Mouse (Mus musculus): ENCODE measurements around the gene Ano8.

Ano8 gene

DNA sequence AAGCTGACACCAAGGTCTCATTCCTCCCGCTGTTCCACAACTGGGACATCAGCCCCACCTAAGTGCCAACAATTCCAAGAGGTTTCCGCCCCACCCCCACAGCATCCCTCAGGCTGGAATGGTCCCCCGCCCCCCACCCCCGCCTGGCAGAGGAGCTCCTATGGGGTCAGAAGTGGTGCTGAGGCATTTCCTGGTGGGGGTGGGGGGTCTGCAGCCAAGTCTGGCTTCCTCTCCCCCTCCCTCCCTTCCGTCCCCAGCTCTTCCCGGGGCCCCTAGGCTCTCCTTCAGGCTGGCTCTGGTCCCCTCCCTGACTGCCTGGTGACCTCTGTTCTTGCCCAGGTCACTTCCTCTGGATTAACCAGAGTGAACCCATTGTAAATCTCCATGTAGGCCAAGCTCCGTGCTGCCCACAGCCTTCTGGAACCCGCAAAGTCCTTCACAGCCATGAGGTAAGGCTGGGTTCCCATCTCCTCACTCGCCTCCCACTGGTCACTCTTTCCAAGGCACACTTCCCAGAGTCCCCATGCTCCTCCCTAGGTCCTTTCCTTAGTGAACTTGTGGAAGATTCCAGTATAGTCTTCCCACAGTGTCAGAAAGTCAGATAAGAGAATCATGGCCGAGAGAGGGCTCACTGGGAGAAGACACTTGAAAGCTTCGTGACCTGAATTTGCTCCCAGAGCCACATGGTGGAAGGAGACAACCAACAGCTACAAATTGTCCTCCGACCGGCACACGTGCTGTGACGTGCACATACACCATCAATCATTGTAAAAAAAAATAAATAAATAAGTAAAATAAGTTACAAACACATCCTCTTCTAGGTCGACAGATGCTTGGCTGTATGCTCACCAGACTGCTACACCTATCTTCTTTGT is 13.3 kb upstream of the Ano8 start:
- in situ Hi-C loops (cut with MboI, MseI): loop anchor here (25.0 kb wide), 1 partner anchor 638 kb away; the partner anchor contains the start of gene Tpm4

DNA sequence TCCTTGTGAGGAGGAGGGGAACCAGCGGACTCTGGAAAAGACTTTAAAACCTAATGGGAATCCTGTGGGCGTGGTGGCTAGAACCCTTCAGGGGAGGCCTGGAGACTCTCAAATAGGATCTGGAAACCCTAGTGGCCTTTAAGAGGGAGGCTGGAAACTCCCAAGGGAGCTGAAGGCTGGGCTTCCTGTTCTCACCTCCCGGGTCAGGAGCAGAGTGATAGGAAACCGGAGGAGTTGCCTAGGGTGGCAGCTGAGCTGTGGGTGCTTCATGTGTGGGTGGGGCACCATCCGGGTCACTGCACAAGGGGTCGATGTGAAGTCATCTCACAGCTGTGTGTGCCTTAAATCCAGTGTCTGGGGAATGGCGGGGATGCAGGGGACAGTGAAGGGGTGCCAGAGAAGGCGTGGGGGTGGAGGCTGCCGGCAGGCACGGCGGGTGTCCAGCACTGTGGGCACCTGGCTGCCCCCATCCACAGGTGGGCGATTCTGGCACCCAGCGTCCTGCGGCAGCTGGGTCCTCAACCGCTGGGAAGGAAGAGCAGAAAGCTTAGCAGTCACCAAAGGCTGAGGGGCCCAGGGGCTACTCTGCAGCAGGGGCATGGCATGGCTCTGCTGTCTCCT is 12.2 kb upstream of the Ano8 start:
- in situ Hi-C loops (cut with MboI, MseI): loop anchor here (25.0 kb wide), 1 partner anchor 639 kb away; the partner anchor contains the start of gene Tpm4

DNA sequence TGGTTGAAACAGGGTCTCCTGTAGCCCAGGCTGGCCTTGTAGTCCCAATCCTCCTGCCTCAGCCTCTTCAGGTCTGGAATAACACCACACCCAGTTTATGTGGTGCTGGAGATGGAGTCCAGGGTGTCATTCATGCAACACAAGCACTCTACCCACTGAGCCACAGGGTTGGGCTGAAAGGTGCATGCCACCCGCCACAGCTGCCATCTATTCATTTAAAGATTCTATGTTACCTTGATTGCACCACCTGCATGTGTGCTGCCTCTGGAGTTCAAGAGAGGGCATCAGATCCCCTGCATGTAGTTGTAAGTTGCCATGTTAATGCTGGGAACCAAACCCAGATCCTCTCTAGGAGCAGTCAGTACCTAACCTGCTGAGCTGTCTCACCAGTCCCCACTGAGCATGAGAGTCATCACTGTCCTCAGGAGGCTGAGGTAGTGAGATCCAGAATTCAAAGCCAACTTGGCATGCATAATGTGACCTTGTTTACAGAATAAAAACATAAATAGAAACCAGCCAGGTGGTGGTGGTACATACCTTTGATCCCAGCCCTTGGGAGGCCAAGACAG is 11.4 kb upstream of the Ano8 start:
- in situ Hi-C loops (cut with MboI, MseI): loop anchor here (25.0 kb wide), 1 partner anchor 640 kb away; the partner anchor contains the start of gene Tpm4

DNA sequence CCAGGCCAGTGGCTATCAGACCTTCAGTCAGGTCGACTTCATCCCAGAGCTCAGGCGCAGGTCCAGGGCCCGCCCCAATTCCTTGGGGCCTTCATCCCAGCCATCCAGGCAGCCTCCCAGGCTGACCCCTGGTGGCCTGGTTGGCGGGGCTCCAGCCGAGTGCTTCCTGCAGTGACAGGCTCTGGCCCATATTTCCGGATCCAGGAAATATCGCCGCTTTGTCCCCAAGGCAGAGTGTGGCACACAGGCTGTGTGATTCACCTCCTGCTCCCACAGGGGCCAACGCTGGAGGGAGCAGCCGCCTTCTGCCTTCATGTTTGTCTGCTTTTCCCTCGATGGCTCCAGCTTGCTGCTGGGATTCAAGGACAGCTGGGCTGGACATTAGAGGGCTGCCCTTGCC is 10.7 kb upstream of the Ano8 start:
- in situ Hi-C loops (cut with MboI, MseI): loop anchor here (25.0 kb wide), 1 partner anchor 641 kb away; the partner anchor contains the start of gene Tpm4

DNA sequence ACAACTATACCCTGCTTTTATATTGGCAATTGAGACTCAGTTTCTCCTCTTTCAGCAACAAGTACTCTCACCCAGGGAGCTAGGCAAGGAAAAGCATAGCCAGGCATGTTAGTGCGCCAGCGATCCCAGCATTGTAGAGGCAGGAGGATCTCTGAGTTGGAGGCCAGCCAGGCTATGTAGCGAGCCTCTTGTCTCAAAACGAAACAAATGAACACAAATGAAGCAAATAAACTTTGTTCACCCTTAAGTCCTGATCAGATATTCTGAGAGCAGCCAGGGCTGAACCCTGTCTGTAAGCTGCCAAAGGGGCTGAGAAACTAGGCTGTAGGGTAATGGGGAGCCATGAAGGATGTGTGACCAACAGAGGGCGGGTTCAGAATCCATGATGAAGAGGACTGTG is 10.0 kb upstream of the Ano8 start:
- in situ Hi-C loops (cut with MboI, MseI): loop anchor here (25.0 kb wide), 1 partner anchor 641 kb away; the partner anchor contains the start of gene Tpm4

DNA sequence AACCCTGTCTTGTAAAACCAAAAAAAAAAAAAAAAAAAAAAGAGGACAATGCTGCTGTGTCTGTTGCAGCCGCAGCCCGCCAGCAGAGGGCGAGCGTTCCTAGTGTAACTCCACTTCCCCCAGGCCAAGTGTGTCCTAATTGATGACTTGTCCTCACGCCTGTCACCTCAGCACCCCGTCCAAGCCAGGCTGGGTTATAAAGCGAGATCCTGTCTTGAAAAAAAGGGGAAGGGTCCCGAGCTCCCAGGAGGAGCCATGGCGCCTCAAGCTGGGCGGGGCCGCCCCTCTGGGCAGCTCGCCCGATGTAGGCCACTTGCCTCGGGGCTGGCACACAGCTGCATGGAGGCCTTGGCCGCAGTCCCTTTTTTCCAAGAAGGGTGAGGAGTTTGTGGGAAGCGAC is 9.3 kb upstream of the Ano8 start:
- in situ Hi-C loops (cut with MboI, MseI): loop anchor here (25.0 kb wide), 1 partner anchor 642 kb away; the partner anchor contains the start of gene Tpm4

DNA sequence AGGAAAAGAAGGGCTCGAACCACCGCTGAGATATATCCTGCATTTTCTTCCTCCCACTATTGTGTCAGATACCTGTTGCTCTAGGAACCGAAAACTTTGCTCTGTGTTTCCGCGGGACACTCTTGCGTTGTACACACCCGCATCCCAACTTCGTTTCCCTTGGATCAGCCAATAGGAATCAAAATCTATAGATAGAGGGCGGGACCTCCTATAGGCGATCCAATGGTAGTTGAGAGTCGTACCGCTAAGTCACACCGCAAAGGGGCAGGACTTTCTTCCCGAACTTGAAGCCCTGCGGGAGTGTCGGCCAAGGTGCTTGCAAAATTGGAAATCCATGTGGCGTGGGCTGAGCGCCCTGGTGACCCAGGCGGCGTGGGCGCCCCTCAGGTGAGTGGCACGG is 2.7 kb upstream of the Ano8 start:
- in situ Hi-C loops (cut with MboI, MseI): loop anchor here (5.0 to 25.0 kb wide), 3 partner anchors 591 to 714 kb away; partner anchors contain the start of genes Pik3r2, Rpl18a and Tpm4

DNA sequence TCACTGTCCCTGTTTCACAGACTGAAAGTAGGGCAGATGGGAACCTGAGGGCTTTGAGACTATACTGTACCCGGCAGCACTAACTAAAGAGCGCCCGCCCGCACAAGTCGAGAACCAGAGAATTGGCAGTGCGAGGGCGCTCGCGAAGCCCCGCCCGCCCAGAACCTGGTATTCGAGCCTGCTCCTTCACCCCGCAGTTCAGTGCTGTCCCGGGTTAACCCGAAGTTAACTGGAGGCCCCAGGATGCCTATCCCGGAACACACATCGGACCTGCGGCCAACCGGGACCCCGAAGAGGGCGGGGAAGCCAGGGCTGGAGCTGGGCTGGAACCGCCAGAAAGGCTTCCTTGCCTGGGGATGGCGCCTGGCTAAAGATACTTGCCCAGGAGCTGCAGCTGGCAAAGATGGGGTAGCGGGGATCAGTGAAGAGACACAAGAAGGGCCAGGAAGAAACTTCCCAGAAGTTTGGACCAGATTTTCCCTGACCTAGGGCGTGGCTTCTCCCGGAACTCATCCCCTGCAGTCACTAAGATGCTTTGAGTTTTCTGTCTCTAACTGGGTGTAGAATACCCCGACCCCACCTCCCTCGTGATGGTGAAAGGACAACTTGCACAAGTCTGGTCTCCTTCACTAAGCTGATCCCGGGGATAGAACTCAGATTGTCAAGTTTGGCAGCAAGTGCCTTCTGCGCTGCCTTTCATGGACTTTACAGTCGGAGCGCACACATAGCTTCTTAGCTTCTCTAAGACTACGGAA is 2.1 kb upstream of the Ano8 start, which contains the start of gene Gtpbp3:
TSS of gene Gtpbp3 (plus strand) at position 413 of the 755 bp plus-strand sequence.
- in situ Hi-C loops (cut with MboI, MseI): loop anchor here (5.0 to 25.0 kb wide), 3 partner anchors 591 to 713 kb away; partner anchors contain the start of genes Pik3r2, Rpl18a and Tpm4

DNA sequence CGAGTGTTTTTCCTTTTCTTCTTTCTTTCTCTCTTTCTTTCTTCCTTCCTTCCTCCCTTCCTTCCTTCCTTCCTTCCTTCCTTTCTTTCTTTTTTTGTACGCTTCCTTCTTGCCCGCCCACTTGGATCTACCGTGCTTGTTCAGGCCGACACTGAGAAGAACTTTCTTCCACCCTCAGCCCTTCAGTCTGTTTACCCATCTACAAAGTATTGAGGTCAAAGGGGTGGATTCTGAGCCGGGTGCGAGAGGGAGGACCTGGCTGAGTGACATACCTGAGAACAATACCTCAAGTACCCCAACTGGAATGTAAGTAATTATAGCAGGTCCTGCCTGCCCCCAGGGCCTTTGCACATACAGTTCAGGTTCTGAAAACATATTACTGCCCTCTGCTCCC is 370 bp upstream of the Ano8 start:
- in situ Hi-C loops (cut with MboI, MseI): loop anchor here (5.0 to 25.0 kb wide), 3 partner anchors 589 to 711 kb away; partner anchors contain the start of genes Pik3r2, Rpl18a and Tpm4

DNA sequence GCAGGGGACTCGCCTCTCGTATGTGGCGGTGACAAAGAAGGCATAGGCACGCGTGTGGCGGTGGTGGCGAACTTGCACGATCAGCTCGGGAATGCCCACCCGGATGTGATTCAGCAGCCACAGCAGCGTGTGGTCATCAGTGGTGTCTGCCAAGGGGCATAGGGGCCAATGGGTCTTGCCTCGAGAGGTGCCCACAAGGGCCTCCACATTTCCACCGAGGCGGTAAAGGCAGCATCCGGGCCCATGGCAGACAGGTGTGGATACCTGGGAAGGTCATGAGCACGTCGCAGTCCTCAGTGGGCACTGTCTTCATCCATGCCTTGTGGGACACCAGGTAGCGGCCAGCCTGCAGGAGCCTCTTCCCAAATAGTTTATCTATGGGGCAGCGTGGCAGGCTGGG is 1.0 kb downstream of the Ano8 start:
- in situ Hi-C loops (cut with MboI, MseI): loop anchor here (5.0 to 25.0 kb wide), 3 partner anchors 587 to 710 kb away; partner anchors contain the start of genes Pik3r2, Rpl18a and Tpm4

DNA sequence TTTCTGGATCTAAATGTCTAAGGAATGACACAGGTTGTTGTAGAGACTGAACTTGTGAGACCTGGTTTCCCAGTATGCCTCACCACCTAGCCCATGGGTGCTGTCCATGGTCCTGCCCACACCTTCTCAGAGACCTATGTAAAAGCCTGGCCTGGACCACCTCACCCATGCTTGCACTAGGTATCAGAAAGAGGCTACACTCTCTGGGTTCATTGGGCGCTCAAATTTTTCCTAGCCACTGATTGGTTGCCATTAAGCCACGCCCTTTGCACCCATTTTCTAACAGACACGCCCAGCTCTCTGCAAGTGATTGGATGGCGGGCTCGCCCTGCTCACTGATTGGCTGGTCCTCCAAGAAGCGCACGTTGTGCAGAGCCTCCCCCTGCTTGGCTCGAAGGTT is 1.8 kb downstream of the Ano8 start:
- in situ Hi-C loops (cut with MboI, MseI): loop anchor here (10.0 to 25.0 kb wide), 2 partner anchors 653 to 709 kb away; partner anchors contain the start of genes Pik3r2 and Tpm4

DNA sequence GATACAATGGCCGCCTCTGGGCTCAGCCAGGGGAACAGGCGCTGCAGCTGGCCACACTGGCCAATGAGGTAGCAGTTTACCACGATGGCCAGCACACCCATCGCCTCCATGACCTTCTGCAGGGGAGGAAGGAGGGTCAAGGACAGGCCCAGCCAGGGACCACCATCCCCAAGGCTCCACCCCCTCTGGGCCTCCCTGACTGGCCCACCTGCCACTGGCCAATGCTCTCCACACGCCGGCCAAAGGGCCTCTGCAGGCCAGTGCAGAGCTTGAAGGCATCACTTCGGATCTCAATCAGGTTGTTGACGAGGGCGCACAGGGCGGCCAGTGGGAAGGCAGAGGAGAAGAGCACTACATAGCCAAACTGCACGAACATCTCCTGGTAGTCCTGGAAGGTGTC is 6.8 kb downstream of the Ano8 start:
- in situ Hi-C loops (cut with MboI, MseI): loop anchor here (25.0 kb wide), 1 partner anchor 658 kb away; the partner anchor contains the start of gene Tpm4

DNA sequence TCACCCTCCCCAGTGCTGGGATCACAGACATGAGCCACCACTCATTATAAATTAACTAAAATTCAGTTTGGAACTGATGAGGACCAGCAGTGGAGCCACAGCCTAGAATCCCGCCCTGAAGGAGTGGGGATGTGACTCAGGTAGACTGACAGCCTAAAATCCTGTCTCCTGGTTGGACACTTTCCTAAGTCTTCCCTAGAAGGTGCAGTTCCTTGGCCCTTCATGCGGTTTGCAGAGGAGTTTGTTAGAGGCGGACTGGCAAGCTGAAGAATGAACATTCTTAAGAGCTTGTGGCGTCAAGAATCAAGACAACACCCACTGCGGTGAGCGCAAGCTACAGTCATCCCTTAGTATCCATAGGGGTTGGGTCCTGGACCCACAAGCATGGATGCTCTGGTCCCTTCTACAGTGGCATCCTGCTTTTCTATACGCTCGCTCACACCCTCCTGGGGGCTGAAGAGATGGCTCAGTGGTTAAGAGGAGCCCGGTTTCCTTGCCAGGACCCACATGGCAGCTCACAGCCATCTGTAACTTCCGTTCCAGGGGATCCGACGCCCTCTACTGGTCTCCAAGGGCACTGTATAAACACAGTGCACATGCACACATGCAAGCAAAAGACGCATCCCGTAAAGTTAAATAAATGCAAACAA is 8.4 kb downstream of the Ano8 start:
- in situ Hi-C loops (cut with MboI, MseI): loop anchor here (25.0 kb wide), 1 partner anchor 660 kb away; the partner anchor contains the start of gene Tpm4

DNA sequence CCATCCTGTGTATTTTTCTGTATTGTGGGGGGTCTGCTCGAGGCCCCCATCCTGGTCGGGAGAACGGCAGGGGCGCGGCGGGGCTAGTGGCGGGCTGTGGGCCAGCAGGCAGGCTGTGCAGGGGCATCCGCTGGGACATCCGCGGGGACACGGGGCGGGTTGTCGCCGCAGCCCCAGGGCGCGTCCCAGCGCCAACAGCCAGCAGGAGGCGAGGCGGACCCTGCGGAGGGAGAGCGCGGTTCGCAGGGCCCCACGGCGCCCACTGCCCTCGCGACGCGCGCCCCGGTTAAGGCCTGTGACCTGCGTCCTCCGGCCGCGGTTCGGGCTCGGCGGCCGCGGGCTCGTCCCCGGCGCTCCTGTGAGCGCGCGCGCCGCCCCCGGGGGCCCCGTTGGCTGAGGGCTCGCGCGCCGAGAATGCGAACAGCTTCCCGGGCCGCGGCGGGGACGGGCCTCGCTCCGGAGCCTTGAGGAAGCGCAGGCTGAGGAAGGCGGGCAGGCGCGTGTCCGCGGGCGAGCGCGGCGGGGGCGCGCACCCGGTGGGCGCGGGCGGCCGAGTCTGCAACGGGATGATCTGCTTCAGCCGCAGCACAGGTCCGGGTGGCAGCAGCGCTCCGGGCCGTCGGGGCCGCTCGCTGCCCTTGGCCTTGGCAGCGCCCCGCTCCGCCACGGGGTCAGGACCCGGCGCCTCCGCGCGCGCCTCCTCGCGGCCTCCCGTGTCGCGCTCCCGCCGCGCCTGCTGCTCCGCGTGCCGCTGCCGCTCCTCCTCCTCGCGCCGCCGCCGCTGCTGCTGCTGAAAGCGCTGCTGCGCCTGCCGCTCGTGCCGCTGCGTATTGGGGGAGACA is 9.4 kb downstream of the Ano8 start:
- in situ Hi-C loops (cut with MboI, MseI): loop anchor here (25.0 kb wide), 1 partner anchor 661 kb away; the partner anchor contains the start of gene Tpm4

DNA sequence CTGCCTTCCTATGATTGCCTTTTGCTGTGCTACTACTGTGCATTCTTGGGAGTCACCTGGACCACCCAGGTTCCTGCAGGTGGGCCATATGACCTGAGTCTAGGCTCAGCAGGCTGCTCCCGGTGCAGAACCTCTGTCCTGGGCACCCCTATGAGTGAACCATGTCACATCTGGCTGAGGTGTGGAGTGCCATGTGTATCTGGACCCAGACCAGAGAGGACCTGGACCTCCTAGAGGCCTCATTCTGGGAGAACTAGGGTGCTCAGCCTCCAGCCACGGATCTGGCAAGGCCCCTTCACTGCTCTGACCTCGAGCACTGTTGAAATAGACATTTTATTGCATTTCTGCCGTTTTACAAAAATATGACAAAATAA is 10.1 kb downstream of the Ano8 start:
- in situ Hi-C loops (cut with MboI, MseI): loop anchor here (25.0 kb wide), 1 partner anchor 662 kb away; the partner anchor contains the start of gene Tpm4

DNA sequence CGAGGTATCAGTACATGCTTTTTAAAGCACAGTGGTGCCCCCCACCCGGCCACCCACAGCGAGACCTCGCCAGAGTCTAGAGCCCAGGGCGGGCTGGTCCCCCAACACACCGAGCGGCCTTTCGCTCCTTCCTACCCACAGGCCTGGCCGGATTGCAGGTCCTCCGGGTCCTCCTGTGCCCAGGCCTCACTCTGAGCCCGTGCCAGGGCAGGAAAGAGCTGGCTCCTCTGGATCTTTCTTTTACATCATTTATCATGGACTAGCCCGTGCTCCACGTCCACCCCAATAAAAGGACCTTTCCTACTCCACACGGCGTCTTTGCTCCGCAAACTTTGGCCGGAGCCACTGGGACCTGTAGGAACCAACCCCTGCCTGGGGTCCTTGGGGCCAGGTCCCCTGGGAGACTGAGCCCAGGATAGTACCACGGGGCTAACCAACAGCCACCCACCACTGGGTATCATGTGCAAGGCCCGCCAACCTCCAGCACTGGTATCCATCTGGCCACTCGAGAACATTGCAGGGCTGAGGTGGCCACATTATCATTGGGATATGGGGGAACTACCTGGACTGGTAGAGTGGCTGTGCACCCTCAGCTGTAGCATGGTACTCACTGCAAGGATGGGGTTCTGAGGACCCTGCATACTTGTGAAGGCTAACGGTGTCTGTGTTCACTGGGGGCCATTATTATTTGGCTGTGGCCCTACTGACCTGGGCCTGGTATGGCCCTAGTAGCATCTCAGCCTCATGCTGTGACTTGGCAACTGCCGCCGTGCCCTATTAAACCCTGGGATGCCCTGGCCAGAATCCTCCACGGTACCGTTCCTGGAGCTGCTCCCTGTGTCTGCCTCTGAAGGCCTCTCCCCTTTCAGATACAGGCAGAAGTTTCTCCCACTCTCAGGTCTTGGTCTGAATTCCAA is 10.7 kb downstream of the Ano8 start:
- in situ Hi-C loops (cut with MboI, MseI): loop anchor here (25.0 kb wide), 1 partner anchor 662 kb away; the partner anchor contains the start of gene Tpm4

DNA sequence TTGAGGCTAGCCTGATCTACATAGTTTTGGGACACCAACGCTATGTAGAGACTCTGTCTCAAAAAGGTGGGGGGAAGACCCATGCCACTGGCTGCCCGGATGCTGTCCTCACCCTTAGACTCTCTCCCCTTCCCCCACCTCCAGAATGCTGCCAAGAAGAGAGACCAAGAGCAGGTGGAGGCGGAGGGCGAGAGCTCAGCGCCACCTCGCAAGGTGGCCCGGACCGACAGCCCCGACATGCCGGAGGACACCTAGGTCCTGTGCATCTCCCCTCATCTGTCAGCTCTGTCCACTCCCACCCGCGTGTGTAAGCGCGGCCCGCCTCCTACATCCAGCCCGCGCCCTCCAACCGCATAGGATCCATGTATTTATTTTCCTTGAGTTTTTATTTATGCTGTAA is 11.4 kb downstream of the Ano8 start:
- in situ Hi-C loops (cut with MboI, MseI): no loop called here
